Mouse (Mus musculus) granulocyte monocyte progenitor cell, adult 5-6 weeks (primary cell): ENCODE results near the gene Fkbp8. TPM values are rescaled to one million over a fixed set of nuclear protein-coding genes. Genes with fewer than 3 reads are reported as not detected.

Experiments
- ATAC-seq: replicated peaks from 2 replicates; pipeline ENCODE4 v1.8.0; 2016; ENCODE audit warnings: mild to moderate bottlenecking, moderate TSS enrichment, inconsistent platforms; ENCODE audit not compliant: poor library complexity, severe bottlenecking
- total RNA-seq, 2 experiments: library from RNA; stranded (forward) in 1 of 2; stranded (reverse) in 1 of 2; fragments of 200-712, 200-1000 nt in 1 of 2; fragments of >200 nt in 1 of 2; fragmentation: Nextera tagmentation in 1 of 2; gene quantifications; 2 replicates each; pipeline ENCODE4 v1.2.3; 2014 to 2017

The Fkbp8 gene
- total RNA-seq, 2 experiments from 2014 or later, result 107 to 113 TPM

GRCm38 (mm10) chr8:70549412-70550184, 22.1 kb downstream of the Fkbp8 start:
- ATAC-seq, result peak; percentile 88

GRCm38 (mm10) chr8:70551558-70552161, 24.1 kb downstream of the Fkbp8 start:
- no peak for ATAC-seq

- no peak for ATAC-seq
Measured at GRCm38 (mm10) chr8:70552836-70553235, 25.3 kb downstream of the Fkbp8 start.

- ATAC-seq, result no peak
Measured at GRCm38 (mm10) chr8:70553740-70554139, 26.2 kb downstream of the Fkbp8 start.

GRCm38 (mm10) chr8:70555079-70555747, 27.7 kb downstream of the Fkbp8 start:
- ATAC-seq, result no peak

GRCm38 (mm10) chr8:70558334-70558733, 30.8 kb downstream of the Fkbp8 start:
- ATAC-seq, result peak; percentile 43

GRCm38 (mm10) chr8:70558983-70559382, 31.5 kb downstream of the Fkbp8 start:
- ATAC-seq, result no peak

- ATAC-seq, result peak; percentile 78
Measured at GRCm38 (mm10) chr8:70560096-70560495, 32.6 kb downstream of the Fkbp8 start.

- no peak for ATAC-seq
Measured at GRCm38 (mm10) chr8:70560564-70560963, 33.0 kb downstream of the Fkbp8 start.

- ATAC-seq, result no peak
Measured at GRCm38 (mm10) chr8:70561357-70561756, 33.8 kb downstream of the Fkbp8 start.

GRCm38 (mm10) chr8:70561809-70562535, 34.4 kb downstream of the Fkbp8 start:
- ATAC-seq, result no peak

- no peak for ATAC-seq
Measured at GRCm38 (mm10) chr8:70562802-70563201, 35.3 kb downstream of the Fkbp8 start.

- no peak for ATAC-seq
Measured at GRCm38 (mm10) chr8:70563763-70564387, 36.4 kb downstream of the Fkbp8 start.

GRCm38 (mm10) chr8:70564696-70565235, 37.2 kb downstream of the Fkbp8 start:
- no peak for ATAC-seq

GRCm38 (mm10) chr8:70565561-70565960, 38.0 kb downstream of the Fkbp8 start:
- peak; percentile 87 for ATAC-seq

- ATAC-seq, result no peak
Measured at GRCm38 (mm10) chr8:70570360-70570759, 42.8 kb downstream of the Fkbp8 start.

- ATAC-seq, result no peak
Measured at GRCm38 (mm10) chr8:70570990-70571389, 43.5 kb downstream of the Fkbp8 start.

- no peak for ATAC-seq
Measured at GRCm38 (mm10) chr8:70574302-70574701, 46.8 kb downstream of the Fkbp8 start.

GRCm38 (mm10) chr8:70574915-70575314, 47.4 kb downstream of the Fkbp8 start:
- peak; percentile 28; the same call in 1 of the 2 replicates for ATAC-seq

- ATAC-seq, result no peak
Measured at GRCm38 (mm10) chr8:70577207-70577606, 49.7 kb downstream of the Fkbp8 start.
